Mouse (Mus musculus): ENCODE results near the gene Meis2. TPM values are rescaled to one million over a fixed set of nuclear protein-coding genes. Genes with fewer than 3 reads are reported as not detected.

The Meis2 gene
- polyA plus RNA-seq, 1 experiment from 2014 or later = 117 TPM

GRCm38 (mm10) chr2:115988448-115988847 lies 77.2 kb downstream of the Meis2 start:
- WGBS = 91% methylated on average over 4 of the region's 4 CpGs
- H3K36me3 ChIP-seq (ENCODE audit: control insufficient read depth, insufficient read depth, low read length) = no peaks in the 10 kb centered on the region
- H3K9ac ChIP-seq (ENCODE audit: low read length) = no peak overlapping the region
- H3K4me2 ChIP-seq (ENCODE audit: low read depth) = no peak overlapping the region
- no peak overlapping the region for H3K27ac ChIP-seq (ENCODE audit: low read depth, low read length)
- ATAC-seq (ENCODE audit: insufficient read depth, low FRiP score, low TSS enrichment) (no peak), DNase-seq (ENCODE audit: low spot score) (no peak)
- H3K27me3 ChIP-seq (ENCODE audit: control insufficient read depth, insufficient read depth, low read length) = no peaks in the 10 kb centered on the region
- H3K4me1 ChIP-seq (ENCODE audit: control insufficient read depth, insufficient read depth, low read length) = no peaks in the 10 kb centered on the region
- H3K4me3 ChIP-seq (ENCODE audit: low read depth, low read length) = no peak overlapping the region
- no peaks in the 10 kb centered on the region for H3K9me3 ChIP-seq (ENCODE audit: control insufficient read depth, low read length)

GRCm38 (mm10) chr2:115984952-115985351 lies 80.7 kb downstream of the Meis2 start:
- Histone ChIP-seq H3K27me3 (ENCODE audit: control insufficient read depth, insufficient read depth, low read length) (no peaks in the 10 kb centered on the region), H3K4me3 (ENCODE audit: low read depth, low read length) (no peak overlapping the region), H3K9ac (ENCODE audit: low read length) (no peak overlapping the region), H3K4me1 (ENCODE audit: control insufficient read depth, insufficient read depth, low read length) (0 out of 2 replicates have a peak, but pooled peaks cover 3% of the 10 kb centered on the region), H3K27ac (ENCODE audit: low read depth, low read length) (no peak overlapping the region), H3K36me3 (ENCODE audit: control insufficient read depth, insufficient read depth, low read length) (no peaks in the 10 kb centered on the region), H3K9me3 (ENCODE audit: control insufficient read depth, low read length) (no peaks in the 10 kb centered on the region), H3K4me2 (ENCODE audit: low read depth) (no peak overlapping the region)
- 77% methylated on average over 9 of the region's 9 CpGs for WGBS
- no peak for ATAC-seq (ENCODE audit: insufficient read depth, low FRiP score, low TSS enrichment)
- DNase-seq (ENCODE audit: low spot score) = no peak

GRCm38 (mm10) chr2:115984487-115984886 lies 81.2 kb downstream of the Meis2 start:
- Histone ChIP-seq H3K9ac (ENCODE audit: low read length) (no peak overlapping the region), H3K4me2 (ENCODE audit: low read depth) (no peak overlapping the region), H3K9me3 (ENCODE audit: control insufficient read depth, low read length) (no peaks in the 10 kb centered on the region), H3K4me3 (ENCODE audit: low read depth, low read length) (no peak overlapping the region), H3K27me3 (ENCODE audit: control insufficient read depth, insufficient read depth, low read length) (no peaks in the 10 kb centered on the region), H3K36me3 (ENCODE audit: control insufficient read depth, insufficient read depth, low read length) (no peaks in the 10 kb centered on the region), H3K27ac (ENCODE audit: low read depth, low read length) (no peak overlapping the region), H3K4me1 (ENCODE audit: control insufficient read depth, insufficient read depth, low read length) (0 out of 2 replicates have a peak, but pooled peaks cover 3% of the 10 kb centered on the region)
- no peak for DNase-seq (ENCODE audit: low spot score)
- no peak for ATAC-seq (ENCODE audit: insufficient read depth, low FRiP score, low TSS enrichment)
- 80% methylated on average over 4 of the region's 4 CpGs for whole genome bisulfite sequencing

GRCm38 (mm10) chr2:115980490-115980889 lies 85.1 kb downstream of the Meis2 start:
- Histone ChIP-seq H3K4me1 (ENCODE audit: control insufficient read depth, insufficient read depth, low read length) (0 out of 2 replicates have a peak, but pooled peaks cover 3% of the 10 kb centered on the region), H3K9ac (ENCODE audit: low read length) (no peak overlapping the region), H3K4me2 (ENCODE audit: low read depth) (no peak overlapping the region), H3K27me3 (ENCODE audit: control insufficient read depth, insufficient read depth, low read length) (no peaks in the 10 kb centered on the region), H3K36me3 (ENCODE audit: control insufficient read depth, insufficient read depth, low read length) (no peaks in the 10 kb centered on the region), H3K4me3 (ENCODE audit: low read depth, low read length) (no peak overlapping the region), H3K27ac (ENCODE audit: low read depth, low read length) (peak overlapping the region; percentile 34; the same call in 1 of the 2 replicates), H3K9me3 (ENCODE audit: control insufficient read depth, low read length) (no peaks in the 10 kb centered on the region)
- ATAC-seq (ENCODE audit: insufficient read depth, low FRiP score, low TSS enrichment) (no peak; the same call in 1 of the 2 replicates), DNase-seq (ENCODE audit: low spot score) (no peak)

- peak; percentile 48 for DNase-seq (ENCODE audit: low spot score)
- Histone ChIP-seq H3K4me3 (ENCODE audit: low read depth, low read length) (no peak overlapping the region), H3K9ac (ENCODE audit: low read length) (no peak overlapping the region), H3K27ac (ENCODE audit: low read depth, low read length) (no peak overlapping the region; the same call in 1 of the 2 replicates), H3K27me3 (ENCODE audit: control insufficient read depth, insufficient read depth, low read length) (no peaks in the 10 kb centered on the region), H3K9me3 (ENCODE audit: control insufficient read depth, low read length) (no peaks in the 10 kb centered on the region), H3K36me3 (ENCODE audit: control insufficient read depth, insufficient read depth, low read length) (no peaks in the 10 kb centered on the region), H3K4me2 (ENCODE audit: low read depth) (no peak overlapping the region), H3K4me1 (ENCODE audit: control insufficient read depth, insufficient read depth, low read length) (0 out of 2 replicates have a peak, but pooled peaks cover 3% of the 10 kb centered on the region)
- ATAC-seq (ENCODE audit: insufficient read depth, low FRiP score, low TSS enrichment) = peak; percentile 86
- WGBS = 59% methylated on average over 14 of the region's 14 CpGs
Measured at GRCm38 (mm10) chr2:115979683-115980476, 85.8 kb downstream of the Meis2 start.

- Histone ChIP-seq H3K9me3 (ENCODE audit: control insufficient read depth, low read length) (no peaks in the 10 kb centered on the region), H3K27me3 (ENCODE audit: control insufficient read depth, insufficient read depth, low read length) (no peaks in the 10 kb centered on the region), H3K36me3 (ENCODE audit: control insufficient read depth, insufficient read depth, low read length) (no peaks in the 10 kb centered on the region), H3K4me2 (ENCODE audit: low read depth) (no peak overlapping the region), H3K9ac (ENCODE audit: low read length) (no peak overlapping the region), H3K27ac (ENCODE audit: low read depth, low read length) (no peak overlapping the region), H3K4me3 (ENCODE audit: low read depth, low read length) (no peak overlapping the region), H3K4me1 (ENCODE audit: control insufficient read depth, insufficient read depth, low read length) (0 out of 2 replicates have a peak, but pooled peaks cover 3% of the 10 kb centered on the region)
- 56% methylated on average over 5 of the region's 5 CpGs for WGBS
- ATAC-seq (ENCODE audit: insufficient read depth, low FRiP score, low TSS enrichment) = no peak
- DNase-seq (ENCODE audit: low spot score) = no peak
Measured at GRCm38 (mm10) chr2:115978666-115979065, 87.0 kb downstream of the Meis2 start.

- DNase-seq (ENCODE audit: low spot score) (no peak), ATAC-seq (ENCODE audit: insufficient read depth, low FRiP score, low TSS enrichment) (no peak)
- H3K9me3 ChIP-seq (ENCODE audit: control insufficient read depth, low read length) = no peaks in the 10 kb centered on the region
- H3K4me3 ChIP-seq (ENCODE audit: low read depth, low read length) = no peak overlapping the region
- H3K4me2 ChIP-seq (ENCODE audit: low read depth) = no peak overlapping the region
- H3K4me1 ChIP-seq (ENCODE audit: control insufficient read depth, insufficient read depth, low read length) = no peaks in the 10 kb centered on the region
- H3K9ac ChIP-seq (ENCODE audit: low read length) = no peak overlapping the region
- H3K36me3 ChIP-seq (ENCODE audit: control insufficient read depth, insufficient read depth, low read length) = no peaks in the 10 kb centered on the region
- H3K27ac ChIP-seq (ENCODE audit: low read depth, low read length) = no peak overlapping the region
- no peaks in the 10 kb centered on the region for H3K27me3 ChIP-seq (ENCODE audit: control insufficient read depth, insufficient read depth, low read length)
- WGBS = 90% methylated on average over 3 of the region's 3 CpGs
Measured at GRCm38 (mm10) chr2:115971296-115971805, 94.3 kb downstream of the Meis2 start.

GRCm38 (mm10) chr2:115970091-115970820 lies 95.4 kb downstream of the Meis2 start:
- ATAC-seq (ENCODE audit: insufficient read depth, low FRiP score, low TSS enrichment) (no peak), DNase-seq (ENCODE audit: low spot score) (no peak)
- H3K4me1 ChIP-seq (ENCODE audit: control insufficient read depth, insufficient read depth, low read length) = no peaks in the 10 kb centered on the region
- H3K9me3 ChIP-seq (ENCODE audit: control insufficient read depth, low read length) = no peaks in the 10 kb centered on the region
- no peak overlapping the region for H3K27ac ChIP-seq (ENCODE audit: low read depth, low read length)
- no peak overlapping the region for H3K4me2 ChIP-seq (ENCODE audit: low read depth)
- H3K27me3 ChIP-seq (ENCODE audit: control insufficient read depth, insufficient read depth, low read length) = no peaks in the 10 kb centered on the region
- WGBS = 91% methylated on average over 9 of the region's 9 CpGs
- no peak overlapping the region for H3K9ac ChIP-seq (ENCODE audit: low read length)
- no peaks in the 10 kb centered on the region for H3K36me3 ChIP-seq (ENCODE audit: control insufficient read depth, insufficient read depth, low read length)
- H3K4me3 ChIP-seq (ENCODE audit: low read depth, low read length) = no peak overlapping the region
